Mouse (Mus musculus): ENCODE measurements around the gene Ppp2r5b.

The Ppp2r5b gene

DNA sequence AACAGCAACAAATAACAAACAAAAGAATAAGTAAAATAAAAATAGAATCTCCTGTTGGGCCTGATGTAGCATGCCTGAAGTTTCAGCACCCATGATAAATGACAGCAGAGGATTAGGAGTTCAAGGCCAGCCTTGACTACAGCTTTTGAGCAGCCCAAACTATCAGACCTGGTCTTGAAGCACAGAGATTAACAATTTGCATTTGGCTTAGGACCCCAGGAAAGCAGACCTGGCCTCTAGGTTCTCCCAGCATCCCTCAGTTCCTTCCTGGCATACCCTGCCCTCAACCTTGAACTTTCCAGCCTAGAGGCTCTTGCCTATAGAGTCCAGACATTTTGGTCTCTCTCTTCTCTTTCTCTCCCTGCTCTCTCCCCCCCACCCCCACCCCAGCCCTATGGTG, 3.1 kb upstream of the Ppp2r5b start:
- in situ Hi-C loops (cut with MboI, MseI), result no loop called here

DNA sequence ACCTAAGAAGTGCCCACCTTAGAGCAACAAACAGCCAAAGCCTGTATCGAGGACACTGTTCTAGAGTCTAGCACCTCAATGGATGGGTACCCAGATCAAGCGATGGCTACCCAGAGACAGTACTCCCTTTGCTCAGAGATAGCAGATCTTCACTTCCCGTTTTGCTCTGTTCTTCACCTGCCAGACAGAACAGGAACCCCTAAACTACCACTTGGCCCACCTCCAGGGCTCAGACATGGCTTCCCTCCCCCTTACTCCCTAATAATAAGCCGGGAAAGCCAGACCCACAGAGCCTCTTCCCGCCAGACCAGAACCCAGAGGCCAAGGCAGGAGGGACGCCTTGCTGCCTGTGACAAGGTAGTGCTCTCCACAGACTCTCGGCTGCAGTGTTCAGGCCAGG, 1.2 kb upstream of the Ppp2r5b start:
- in situ Hi-C loops (cut with MboI, MseI), result no loop called here

DNA sequence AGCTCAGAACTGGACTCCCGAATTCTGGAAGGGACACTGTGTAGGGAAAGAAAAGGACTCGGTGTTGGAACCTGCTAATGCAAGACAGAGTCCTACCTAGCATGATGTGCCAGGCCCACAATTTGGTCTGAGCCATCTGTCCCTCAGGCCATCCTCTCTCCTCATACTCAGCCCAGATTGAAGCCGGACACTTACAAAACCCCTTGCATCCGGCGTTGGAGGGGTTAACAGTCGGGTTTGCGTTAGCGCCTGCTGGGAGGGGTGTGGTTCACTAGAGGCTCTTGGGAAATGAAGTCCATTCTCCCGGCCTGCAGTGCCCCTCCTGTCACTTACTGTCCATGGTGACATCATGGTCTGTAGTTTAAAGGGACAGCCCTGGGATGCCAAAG, 375 bp upstream of the Ppp2r5b start:
- in situ Hi-C loops (cut with MboI, MseI), result no loop called here

DNA sequence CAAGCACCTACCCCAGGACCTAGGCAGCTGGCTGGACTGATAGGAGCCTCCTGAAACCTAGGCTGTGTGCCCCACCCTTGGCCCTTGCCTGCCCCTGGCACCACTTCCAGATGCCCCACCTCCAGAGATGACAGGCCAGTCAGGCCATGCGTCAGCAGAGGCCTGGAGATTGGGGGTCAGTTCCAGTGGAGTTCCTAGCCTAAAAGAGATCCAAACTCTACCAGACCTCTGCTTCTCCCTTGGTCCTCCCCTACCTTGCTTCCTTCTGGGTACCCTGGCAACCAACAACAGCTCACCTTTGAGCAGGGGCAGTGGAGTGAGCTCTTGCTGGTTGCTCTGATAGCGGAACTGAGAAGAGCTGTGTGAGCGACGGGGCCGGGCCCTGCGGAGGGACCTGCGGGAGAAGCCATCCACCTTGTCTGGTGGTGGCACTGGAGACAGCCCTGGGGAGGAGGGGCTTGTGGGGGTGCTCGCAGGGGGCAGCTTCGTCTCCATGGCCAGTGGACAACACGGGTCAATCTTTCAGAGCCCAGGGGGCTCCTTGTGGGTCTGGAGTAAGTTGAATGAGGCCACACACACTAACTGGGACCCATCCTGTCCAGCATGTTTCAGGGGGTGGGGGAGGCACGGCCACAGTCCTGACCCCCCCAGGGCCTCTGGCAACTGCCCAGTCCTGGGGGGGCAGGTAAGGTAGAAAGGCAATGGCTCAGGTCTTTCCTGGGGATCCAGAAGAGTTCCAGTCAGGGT, 1.2 kb downstream of the Ppp2r5b start:
- in situ Hi-C loops (cut with MboI, MseI), result no loop called here

DNA sequence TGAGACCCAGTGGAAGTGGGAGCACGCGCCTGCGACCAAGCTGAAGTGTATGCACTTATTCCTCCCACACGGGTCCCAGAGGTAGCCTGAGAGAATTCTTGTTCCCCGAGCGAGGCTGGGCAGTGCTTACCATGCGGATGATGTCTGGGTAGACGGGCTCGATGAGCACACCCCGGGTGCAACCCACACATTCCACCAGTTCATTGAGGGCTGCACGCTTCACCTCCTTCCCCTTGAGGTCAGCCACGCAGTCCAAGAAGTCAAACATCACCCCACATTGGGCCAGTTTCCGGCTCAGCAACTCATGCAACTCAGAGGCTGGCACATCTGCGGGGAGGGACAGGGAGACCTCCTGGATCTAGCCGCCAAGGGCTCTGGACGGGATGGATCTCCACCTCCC, 2.0 kb downstream of the Ppp2r5b start:
- in situ Hi-C loops (cut with MboI, MseI), result no loop called here

GRCm38 (mm10) chr19:6231036-6231435, 4.6 kb downstream of the Ppp2r5b start:
- in situ Hi-C loops (cut with MboI, MseI), result no loop called here

DNA sequence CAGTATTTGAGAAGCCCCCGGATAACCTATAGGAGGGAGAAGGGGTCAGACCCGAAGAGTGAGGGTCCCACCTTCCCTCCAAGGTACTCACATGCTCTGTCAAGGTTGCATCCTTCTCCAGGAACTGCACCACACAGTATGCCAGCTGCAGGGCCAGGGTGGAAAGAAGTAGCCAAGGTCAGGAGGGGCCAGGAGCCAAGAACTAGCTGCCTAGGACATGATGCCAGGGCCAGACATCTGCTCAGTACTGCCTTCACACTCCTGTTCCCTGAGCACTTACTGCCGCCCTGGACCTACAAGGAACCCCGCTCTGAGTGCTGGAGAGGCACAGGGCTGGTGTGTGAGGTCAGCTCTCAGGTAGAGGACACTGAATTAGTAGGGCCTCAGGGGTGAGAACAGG, 5.3 kb downstream of the Ppp2r5b start:
- in situ Hi-C loops (cut with MboI, MseI), result no loop called here

DNA sequence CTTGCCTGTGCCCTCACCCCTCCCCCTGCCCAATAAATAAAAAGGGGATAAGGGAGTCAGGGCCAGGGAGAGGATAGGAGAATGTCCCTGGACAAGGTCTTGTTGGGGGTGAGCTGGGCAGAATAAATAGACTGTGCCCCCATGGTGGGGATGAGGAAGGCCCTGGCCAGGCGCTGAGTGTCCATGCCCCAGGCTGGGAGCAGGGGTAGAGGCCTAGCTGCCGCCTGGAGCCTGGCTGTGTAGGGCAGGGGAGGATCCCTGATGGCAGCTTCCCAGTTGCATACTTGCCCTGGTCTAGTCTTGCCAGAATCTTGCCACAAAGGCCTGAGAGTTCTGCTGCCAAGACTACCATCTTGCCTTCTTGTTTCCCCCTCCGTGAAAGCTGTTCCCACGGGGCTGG, 7.8 kb downstream of the Ppp2r5b start:
- in situ Hi-C loops (cut with MboI, MseI), result loop anchor here in 1 of 2 experiments (5.0 kb wide), 2 partner anchors 76 to 604 kb away; no protein-coding TSS in a partner anchor

DNA sequence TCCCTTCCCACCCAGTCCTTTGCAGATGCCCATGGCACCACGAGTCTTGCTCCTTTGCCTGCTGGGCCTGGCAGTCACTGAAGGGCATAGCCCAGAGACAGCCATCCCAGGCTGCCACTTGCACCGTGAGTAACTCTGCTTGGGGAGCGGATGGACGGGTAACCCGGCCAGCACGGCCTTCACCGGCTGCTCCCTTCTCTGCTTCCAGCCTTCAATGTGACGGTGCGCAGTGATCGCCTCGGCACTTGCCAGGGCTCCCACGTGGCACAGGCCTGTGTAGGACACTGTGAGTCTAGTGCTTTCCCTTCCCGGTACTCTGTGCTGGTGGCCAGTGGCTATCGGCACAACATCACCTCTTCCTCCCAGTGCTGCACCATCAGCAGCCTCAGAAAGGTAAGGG, 8.9 kb downstream of the Ppp2r5b start:
- in situ Hi-C loops (cut with MboI, MseI), result loop anchor here in 1 of 2 experiments (5.0 kb wide), 2 partner anchors 74 to 606 kb away; no protein-coding TSS in a partner anchor

GRCm38 (mm10) chr19:6226135-6226534, 9.5 kb downstream of the Ppp2r5b start, which contains the start of gene Gpha2:
Gene Gpha2 (plus strand): TSS chr19:6226380.
- in situ Hi-C loops (cut with MboI, MseI), result loop anchor here in 1 of 2 experiments (5.0 kb wide), 2 partner anchors 74 to 606 kb away; no protein-coding TSS in a partner anchor

DNA sequence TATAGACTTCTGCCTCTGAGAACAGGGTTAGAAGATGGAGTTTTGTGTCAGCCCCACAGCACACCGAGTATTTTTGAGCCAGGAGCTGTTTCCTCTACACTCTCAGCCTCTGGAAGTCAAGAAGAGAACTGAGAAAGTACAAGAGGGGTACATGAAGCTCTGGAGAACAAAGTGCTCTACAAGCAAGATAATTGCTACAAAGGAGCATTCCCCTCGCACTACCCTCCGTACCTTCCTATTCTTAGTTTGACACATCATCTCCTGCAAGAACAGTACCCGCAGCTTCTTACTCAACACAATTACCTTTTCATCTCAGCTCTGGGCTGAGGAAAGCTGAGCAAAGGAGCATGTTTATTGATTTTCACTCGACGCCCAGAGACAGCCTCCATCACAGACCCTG, 17.1 kb downstream of the Ppp2r5b start:
- in situ Hi-C loops (cut with MboI, MseI), result no loop called here

- in situ Hi-C loops (cut with MboI, MseI), result no loop called here
These were observed 19.5 kb downstream of the Ppp2r5b start for GRCm38 (mm10) chr19:6216046-6216705.

GRCm38 (mm10) chr19:6206716-6207115, 29.0 kb downstream of the Ppp2r5b start:
- in situ Hi-C loops (cut with MboI, MseI), result no loop called here

DNA sequence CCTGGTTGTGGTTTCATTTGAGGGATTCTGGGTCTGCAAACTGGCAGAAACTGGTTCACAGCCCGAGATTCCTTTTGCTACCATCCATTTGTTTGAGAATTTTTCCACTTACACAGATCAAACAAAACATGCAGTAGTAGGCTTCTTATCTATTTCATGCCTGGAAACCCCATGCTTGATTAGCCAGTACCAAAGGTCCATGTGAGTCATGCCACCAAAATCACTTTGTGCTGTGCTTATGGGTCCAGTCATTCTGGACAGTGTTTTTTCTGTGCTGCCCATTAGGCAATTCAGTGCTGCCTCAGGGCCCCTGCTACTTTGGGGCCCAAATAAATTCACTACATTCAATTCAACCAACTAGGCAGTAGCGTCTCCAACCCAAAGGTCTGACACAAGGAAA, 31.4 kb downstream of the Ppp2r5b start:
- in situ Hi-C loops (cut with MboI, MseI), result loop anchor here in 1 of 2 experiments (5.0 kb wide), 1 partner anchor 963 kb away; no protein-coding TSS in a partner anchor

- in situ Hi-C loops (cut with MboI, MseI), result loop anchor here in 1 of 2 experiments (5.0 kb wide), 1 partner anchor 923 kb away; the partner anchor contains the start of gene Flrt1
These were observed 51.5 kb downstream of the Ppp2r5b start, which contains the start of gene Majin for GRCm38 (mm10) chr19:6184131-6184530. Gene Majin (plus strand): TSS chr19:6184388.

DNA sequence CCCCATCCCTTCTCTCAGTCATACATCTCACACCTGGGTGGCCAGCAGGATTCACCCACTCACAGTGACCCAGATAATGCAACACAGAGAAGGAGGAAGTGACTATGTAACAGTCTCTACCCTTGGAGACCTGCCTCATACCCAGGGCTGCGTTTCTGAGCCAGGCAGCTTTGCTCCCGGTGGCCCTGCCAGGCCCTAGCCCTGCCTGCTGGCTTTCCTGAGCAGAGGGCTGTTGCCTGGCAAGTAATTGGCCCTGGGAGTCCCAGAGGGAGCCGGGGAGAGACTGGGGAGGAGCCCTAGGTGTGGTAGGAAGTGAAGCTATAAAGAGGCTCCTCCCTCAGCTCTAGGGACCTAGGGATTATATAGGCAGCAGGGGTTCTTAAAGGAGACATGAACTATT, 53.1 kb downstream of the Ppp2r5b start:
- in situ Hi-C loops (cut with MboI, MseI), result loop anchor here in 1 of 2 experiments (5.0 kb wide), 1 partner anchor 925 kb away; the partner anchor contains the start of gene Flrt1

GRCm38 (mm10) chr19:6181629-6182028, 54.0 kb downstream of the Ppp2r5b start:
- in situ Hi-C loops (cut with MboI, MseI), result loop anchor here in 1 of 2 experiments (5.0 kb wide), 1 partner anchor 926 kb away; the partner anchor contains the start of gene Flrt1

- in situ Hi-C loops (cut with MboI, MseI), result loop anchor here (10.0 kb wide), 1 partner anchor 636 kb away; no protein-coding TSS in a partner anchor
These were observed 56.9 kb downstream of the Ppp2r5b start for GRCm38 (mm10) chr19:6178775-6179174.

Measured in T-helper 17 cell (primary cell).